ENCODE assay signal across 20 mouse cellular contexts in genomic region chr4:127763736-127764135, GRCm38 (mm10).
A peak's percentile ranks its signal among the peaks of the same experiment; 100 is the strongest.
DNase-seq lines count a peak whose midpoint lies in the region; ATAC-seq lines count a peak whose summit lies in the region.
"Had no signal": no experiment of that assay in that cellular context is flagged by ENCODE, and none has a peak within 500 bp of the region (broad histone marks: within the 10 kb centered on the region; RNA-seq: fewer than 3 reads in every experiment).

No protein-coding gene starts in this region.

- intact Hi-C loops in left cerebral cortex, postnatal 25 days (cut with DNase I): no loop called here

- H3K9ac ChIP-seq in hindbrain, embryonic 11.5 days (ENCODE audit: low read depth, low read length): no peak overlapping the region
- H3K9ac ChIP-seq: embryonic facial prominence, embryonic 13.5 days; hindbrain, embryonic 15.5 days; liver, embryonic 12.5 days; lung, embryonic 15.5 days; midbrain, embryonic 15.5 days had no signal

- no peaks in the 10 kb centered on the region for H3K36me3 ChIP-seq in hindbrain, embryonic 11.5 days (ENCODE audit: control insufficient read depth, insufficient read depth, low read length)
- no peaks in the 10 kb centered on the region for H3K36me3 ChIP-seq in midbrain, embryonic 10.5 days
- H3K36me3 ChIP-seq: embryonic facial prominence, embryonic 13.5 days; hindbrain, embryonic 15.5 days; liver, embryonic 12.5 days; lung, embryonic 15.5 days; midbrain, embryonic 15.5 days had no signal

- no peak overlapping the region for H3K4me2 ChIP-seq in hindbrain, embryonic 11.5 days (replicated peaks; ENCODE audit: low read depth, low read length)
- H3K4me2 ChIP-seq: embryonic facial prominence, embryonic 13.5 days; heart, embryonic 11.5 days; hindbrain, embryonic 15.5 days; liver, embryonic 12.5 days; lung, embryonic 15.5 days; midbrain, embryonic 15.5 days had no signal

- H3K27me3 ChIP-seq in hindbrain, embryonic 11.5 days (ENCODE audit: control insufficient read depth, insufficient read depth, low read length): no peaks in the 10 kb centered on the region
- peaks cover 43% of the 10 kb centered on the region for H3K27me3 ChIP-seq in midbrain, embryonic 10.5 days (ENCODE audit: low read depth, poor library complexity, severe bottlenecking)
- H3K27me3 ChIP-seq: embryonic facial prominence, embryonic 13.5 days; hindbrain, embryonic 15.5 days; liver, embryonic 12.5 days; lung, embryonic 15.5 days; midbrain, embryonic 15.5 days had no signal

- no peaks in the 10 kb centered on the region for H3K9me3 ChIP-seq in hindbrain, embryonic 11.5 days (ENCODE audit: control insufficient read depth, low read length)
- no peaks in the 10 kb centered on the region for H3K9me3 ChIP-seq in midbrain, embryonic 10.5 days (replicated peaks)
- H3K9me3 ChIP-seq: embryonic facial prominence, embryonic 13.5 days; hindbrain, embryonic 15.5 days; lung, embryonic 15.5 days; midbrain, embryonic 15.5 days had no signal

- 89% methylated on average over 5 of the region's 5 CpGs for WGBS in hindbrain, embryonic 11.5 days
- WGBS in midbrain, embryonic 10.5 days: 91% methylated on average over 5 of the region's 5 CpGs

- no peaks in the 10 kb centered on the region for H3K4me1 ChIP-seq in hindbrain, embryonic 11.5 days (replicated peaks; ENCODE audit: control insufficient read depth, insufficient read depth, low read length)
- peaks cover 9% of the 10 kb centered on the region for H3K4me1 ChIP-seq in midbrain, embryonic 10.5 days
- H3K4me1 ChIP-seq: embryonic facial prominence, embryonic 13.5 days; hindbrain, embryonic 15.5 days; liver, embryonic 12.5 days; lung, embryonic 15.5 days had no signal

- DNase-seq in right cerebral cortex, adult 18-20 months: peak; percentile 80
- DNase-seq in right cerebral cortex, postnatal 4 days: no peak
- peak; percentile 9 to 52 for DNase-seq in layer of hippocampus, postnatal 14 days (ENCODE audit: low spot score in 2 of 2)
- DNase-seq in left cerebral cortex, postnatal 25 days (ENCODE audit: low spot score in 2 of 2): peak; percentile 36 to 89
- no peak for DNase-seq in c-Kit-positive CD71-positive TER-119-positive erythroid progenitor cells, embryonic 14.5 days (ENCODE audit: low spot score)
- DNase-seq in lung, adult 18-20 months: no peak
- no peak for DNase-seq in hindbrain, embryonic 11.5 days (ENCODE audit: low spot score)
- DNase-seq in midbrain, embryonic 10.5 days (ENCODE audit: low spot score): no peak
- DNase-seq: adrenal gland, adult 2 months; cerebellum, adult 8-10 months; heart, postnatal 14 days; kidney, adult 11 months; kidney, postnatal 14 days had no signal

- no peak overlapping the region for H3K4me3 ChIP-seq in hindbrain, embryonic 11.5 days (ENCODE audit: low read depth, low read length)
- no peak overlapping the region for H3K4me3 ChIP-seq in midbrain, embryonic 10.5 days
- H3K4me3 ChIP-seq: embryonic facial prominence, embryonic 13.5 days; hindbrain, embryonic 15.5 days; liver, embryonic 12.5 days; lung, embryonic 15.5 days; midbrain, embryonic 15.5 days had no signal

- H3K27ac ChIP-seq in hindbrain, embryonic 11.5 days (ENCODE audit: low read depth, low read length): no peak overlapping the region
- H3K27ac ChIP-seq in midbrain, embryonic 10.5 days (replicated peaks): no peak overlapping the region
- H3K27ac ChIP-seq: embryonic facial prominence, embryonic 13.5 days; hindbrain, embryonic 15.5 days; liver, embryonic 12.5 days; lung, embryonic 15.5 days; midbrain, embryonic 15.5 days had no signal

- no peak for ATAC-seq in hindbrain, embryonic 11.5 days (ENCODE audit: low FRiP score)
- ATAC-seq: forebrain, embryonic 16.5 days; liver, embryonic 12.5 days; midbrain, embryonic 15.5 days had no signal

Comparison
In these comparisons a context has a peak if more than half of its experiments do, and no peak if none do; other contexts are left out.
1. DNase-seq: peak in right cerebral cortex, adult 18-20 months (single experiment), layer of hippocampus, postnatal 14 days (2 of 2) and left cerebral cortex, postnatal 25 days (2 of 2); none in right cerebral cortex, postnatal 4 days (single experiment), c-Kit-positive CD71-positive TER-119-positive erythroid progenitor cells, embryonic 14.5 days (single experiment), lung, adult 18-20 months (0 of 2), hindbrain, embryonic 11.5 days (single experiment) and midbrain, embryonic 10.5 days (single experiment).